Mouse (Mus musculus): ENCODE data around the gene Dnajb6. TPM values are rescaled to one million over a fixed set of nuclear protein-coding genes. Genes with fewer than 3 reads are reported as not detected.

Dnajb6 gene
- total RNA-seq, 2 experiments from 2014 or later, result 76.9 to 78.9 TPM

DNA sequence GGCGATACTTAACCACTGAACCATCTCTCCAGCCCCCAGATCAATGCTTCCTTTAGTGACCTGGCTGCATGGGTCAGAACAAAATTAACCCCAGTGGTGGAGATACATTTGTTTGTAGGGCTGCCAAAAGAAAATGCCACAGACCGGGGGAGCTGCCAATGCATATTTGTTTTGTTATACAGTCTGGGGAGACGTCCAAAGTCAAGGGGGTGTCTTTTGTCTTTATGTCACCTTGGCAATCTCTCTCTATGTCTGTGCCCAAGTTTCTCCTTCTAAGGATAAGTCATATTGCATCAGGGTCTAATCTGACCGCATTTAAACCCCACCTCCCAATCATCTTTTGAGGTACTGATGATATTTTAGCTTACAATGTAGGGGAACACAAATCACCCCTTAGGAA, 82.8 kb downstream of the Dnajb6 start:
- DNase-seq, result no peak
- no peak for TF ChIP-seq CTCF (IDR thresholded peaks at IDR 0.05)
- Histone ChIP-seq H3K4me3 (no peak overlapping the region), H3K27ac (no peak overlapping the region)
- intact Hi-C loops (cut with DNase I), result no loop called here

DNA sequence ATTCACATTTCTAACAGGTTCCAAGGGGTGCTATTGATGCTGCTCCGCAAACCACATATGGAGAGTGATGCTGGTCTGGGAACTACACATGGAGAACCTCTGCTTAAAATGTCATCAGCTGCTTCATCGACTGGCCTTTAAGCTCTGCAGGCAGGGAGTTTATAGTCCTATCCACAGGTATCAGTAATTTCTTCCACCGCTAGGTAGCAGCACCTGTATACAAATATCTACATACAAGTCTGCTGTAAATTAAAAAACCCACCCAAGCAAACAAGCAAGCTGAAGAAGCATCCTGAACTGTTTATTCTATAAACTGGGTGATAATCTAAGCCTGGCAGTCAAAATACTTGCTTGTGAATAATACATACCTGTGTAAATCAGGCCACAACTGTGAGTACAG, 89.3 kb downstream of the Dnajb6 start:
- Histone ChIP-seq H3K27ac (no peak overlapping the region), H3K4me3 (no peak overlapping the region)
- TF ChIP-seq CTCF (IDR thresholded peaks at IDR 0.05), result peak; percentile 68
- DNase-seq, result no peak
- intact Hi-C loops (cut with DNase I), result loop anchor here (5.0 to 10.0 kb wide), 2 partner anchors 188 to 290 kb away; partner anchors contain the start of gene Il6

DNA sequence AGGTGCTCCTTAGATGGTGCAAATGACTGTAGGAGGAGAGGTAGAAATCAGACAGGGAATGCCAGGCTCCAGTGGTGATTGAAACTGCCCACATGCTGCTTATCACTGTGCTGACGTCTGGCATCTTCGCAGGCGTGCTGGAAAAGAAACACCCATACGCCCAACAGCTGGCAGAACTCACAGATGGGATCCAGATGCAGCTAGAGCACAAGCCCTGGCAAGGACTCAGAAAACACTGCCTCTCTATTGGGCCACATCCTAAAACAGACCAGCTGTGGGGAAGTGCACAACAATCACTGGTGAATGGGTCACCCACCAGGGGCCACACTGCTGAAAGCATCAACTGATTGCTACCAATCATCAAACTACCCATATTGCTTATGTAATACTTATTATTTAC, 91.3 kb downstream of the Dnajb6 start:
- TF ChIP-seq CTCF (IDR thresholded peaks at IDR 0.05), result no peak
- H3K27ac ChIP-seq, result no peak overlapping the region
- peak; percentile 55 for DNase-seq
- intact Hi-C loops (cut with DNase I), result loop anchor here (10.0 kb wide), 1 partner anchor 288 kb away; no protein-coding TSS in a partner anchor
- no peak overlapping the region for H3K4me3 ChIP-seq

DNA sequence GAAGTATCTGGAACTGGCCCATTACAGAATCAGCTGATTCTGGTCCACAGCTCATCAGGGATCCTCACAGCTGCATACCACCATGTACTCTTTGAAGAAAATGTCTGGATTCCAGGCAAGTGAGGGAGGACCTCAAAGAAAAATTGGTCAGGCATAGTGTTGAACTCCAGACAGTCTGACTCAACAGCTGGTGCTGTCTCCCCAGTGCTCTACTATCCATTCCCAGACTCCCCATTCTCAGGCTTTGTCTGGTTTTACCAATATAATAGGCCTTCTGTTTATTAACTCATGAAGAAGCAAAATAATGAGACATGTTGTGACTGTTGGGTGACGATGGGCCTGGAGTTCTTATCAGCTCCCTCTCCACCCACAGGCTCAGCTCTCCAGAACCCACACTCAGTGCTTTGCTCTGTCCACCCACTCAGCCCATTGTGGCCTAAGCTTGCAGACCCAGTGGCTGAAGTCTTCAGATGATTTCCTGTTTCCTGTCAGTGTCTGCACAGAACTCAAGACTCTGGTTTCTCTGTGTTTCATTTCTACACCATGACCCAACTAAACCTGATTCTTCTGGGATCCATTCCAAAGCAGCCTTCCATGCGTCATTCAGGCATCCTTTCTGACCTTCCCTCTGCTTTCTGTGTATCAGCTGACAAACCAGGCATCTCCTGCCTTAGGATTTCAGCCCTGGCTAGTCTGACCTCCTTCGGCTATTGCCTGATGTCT, 107.1 kb downstream of the Dnajb6 start:
- TF ChIP-seq CTCF (IDR thresholded peaks at IDR 0.05), result no peak
- peak; percentile 48 for DNase-seq
- peak overlapping the region; percentile 83 for H3K27ac ChIP-seq
- intact Hi-C loops (cut with DNase I), result no loop called here
- H3K4me3 ChIP-seq, result no peak overlapping the region

DNA sequence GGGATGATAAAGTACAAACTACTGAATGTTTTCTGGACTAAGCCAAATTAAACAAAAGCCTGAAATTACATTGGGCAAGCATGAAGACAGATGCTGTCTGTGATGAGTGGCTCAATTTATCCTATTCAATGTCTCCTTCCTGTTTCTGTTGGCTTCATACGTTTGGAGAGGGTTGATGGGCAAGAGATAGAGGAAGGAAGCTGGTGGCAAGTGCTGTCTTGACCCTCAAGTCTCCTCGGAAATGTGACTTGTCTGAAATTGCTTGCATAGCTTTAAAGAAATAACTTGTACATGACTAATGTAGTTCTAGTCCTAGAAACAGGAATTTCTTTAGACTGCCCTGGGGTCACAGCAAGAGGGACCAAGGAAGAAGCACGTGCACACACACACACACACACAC, 109.5 kb downstream of the Dnajb6 start:
- intact Hi-C loops (cut with DNase I), result no loop called here
- TF ChIP-seq CTCF (IDR thresholded peaks at IDR 0.05), result no peak
- DNase-seq, result no peak
- H3K27ac ChIP-seq, result no peak overlapping the region
- H3K4me3 ChIP-seq, result no peak overlapping the region

DNA sequence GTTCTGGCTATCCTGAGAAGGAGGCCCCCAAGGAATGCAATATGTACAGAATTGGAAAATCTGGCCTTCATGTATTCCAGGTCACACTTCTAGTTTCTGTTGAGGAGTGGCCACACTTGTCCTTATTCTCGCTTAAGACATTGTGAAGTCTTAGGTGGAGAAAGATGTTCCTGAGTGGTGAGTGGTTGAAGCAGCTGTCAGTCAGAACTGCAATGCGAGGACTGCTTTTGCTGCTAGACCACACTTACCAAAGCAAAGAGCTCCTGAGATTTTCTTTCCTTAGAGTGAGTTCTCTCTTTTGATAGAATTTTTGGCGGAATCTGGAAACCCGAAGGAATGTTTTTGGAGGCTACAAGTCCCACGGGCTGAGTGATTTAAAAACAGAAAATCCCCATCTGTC, 112.0 kb downstream of the Dnajb6 start:
- intact Hi-C loops (cut with DNase I), result no loop called here
- no peak for TF ChIP-seq CTCF (IDR thresholded peaks at IDR 0.05)
- no peak overlapping the region; the same call in 1 of the 2 replicates for H3K27ac ChIP-seq
- no peak for DNase-seq
- H3K4me3 ChIP-seq, result no peak overlapping the region

DNA sequence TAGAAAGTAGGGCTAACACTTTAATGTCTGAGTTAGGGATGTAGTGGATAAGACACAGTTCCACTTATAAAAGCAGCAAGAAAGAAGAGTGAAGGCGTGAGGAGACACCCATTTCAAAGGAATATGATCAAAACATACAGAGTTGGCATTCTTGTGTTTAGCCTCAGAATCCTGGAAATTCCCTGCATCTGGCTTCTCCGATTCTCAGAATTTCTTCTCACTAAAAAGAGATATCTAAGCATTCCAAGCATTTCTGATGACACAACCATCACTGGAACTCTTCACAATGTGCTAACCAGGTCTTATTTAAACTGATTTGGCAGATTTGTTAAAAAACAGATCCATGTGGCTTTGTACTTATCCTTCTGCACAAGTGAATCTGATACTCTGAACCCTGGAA, 112.6 kb downstream of the Dnajb6 start:
- Histone ChIP-seq H3K27ac (peak overlapping the region; percentile 6; the same call in 1 of the 2 replicates), H3K4me3 (no peak overlapping the region)
- no peak for DNase-seq
- TF ChIP-seq CTCF (IDR thresholded peaks at IDR 0.05), result no peak
- intact Hi-C loops (cut with DNase I), result no loop called here

DNA sequence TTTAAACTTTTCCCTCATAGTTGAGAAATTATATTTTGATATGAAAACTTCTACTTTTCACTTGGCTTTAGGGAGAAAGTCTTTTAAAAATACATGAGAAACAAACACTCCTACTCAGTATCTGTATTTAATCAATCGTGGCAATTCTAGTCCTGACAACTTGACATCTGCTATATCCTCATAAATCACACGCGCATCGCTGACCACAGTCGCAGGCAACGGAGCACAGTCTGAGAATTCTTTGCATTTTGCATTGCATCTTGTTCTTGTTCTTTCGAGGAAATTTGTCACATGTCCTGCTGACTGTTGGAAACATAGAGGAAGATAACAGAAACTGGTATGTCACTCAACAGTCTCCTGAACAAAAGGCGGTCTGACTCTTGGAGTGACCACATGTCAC, 116.9 kb downstream of the Dnajb6 start:
- Histone ChIP-seq H3K27ac (no peak overlapping the region), H3K4me3 (no peak overlapping the region)
- TF ChIP-seq CTCF (IDR thresholded peaks at IDR 0.05), result no peak
- intact Hi-C loops (cut with DNase I), result no loop called here
- no peak for DNase-seq

DNA sequence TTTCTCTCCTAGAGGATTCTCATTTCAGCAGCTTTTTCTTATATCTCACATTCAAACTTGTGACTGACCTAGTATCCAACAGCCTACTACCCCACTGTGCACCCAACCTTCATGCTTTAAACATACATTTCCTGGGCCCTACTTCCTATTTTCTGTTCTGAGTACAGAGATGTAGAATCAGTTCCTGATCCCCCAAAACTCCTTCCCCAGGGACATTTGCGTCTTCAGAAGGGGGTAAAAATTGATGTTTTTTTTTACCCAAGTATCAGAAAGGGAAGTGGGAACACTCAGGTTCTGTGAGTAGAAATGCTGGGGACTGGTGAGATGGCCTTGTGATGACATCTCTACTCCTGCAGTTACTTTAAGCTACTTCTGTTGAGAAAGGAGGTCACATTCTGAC, 117.5 kb downstream of the Dnajb6 start:
- H3K4me3 ChIP-seq, result no peak overlapping the region
- no peak for DNase-seq
- no peak for TF ChIP-seq CTCF (IDR thresholded peaks at IDR 0.05)
- no peak overlapping the region for H3K27ac ChIP-seq
- intact Hi-C loops (cut with DNase I), result no loop called here

DNA sequence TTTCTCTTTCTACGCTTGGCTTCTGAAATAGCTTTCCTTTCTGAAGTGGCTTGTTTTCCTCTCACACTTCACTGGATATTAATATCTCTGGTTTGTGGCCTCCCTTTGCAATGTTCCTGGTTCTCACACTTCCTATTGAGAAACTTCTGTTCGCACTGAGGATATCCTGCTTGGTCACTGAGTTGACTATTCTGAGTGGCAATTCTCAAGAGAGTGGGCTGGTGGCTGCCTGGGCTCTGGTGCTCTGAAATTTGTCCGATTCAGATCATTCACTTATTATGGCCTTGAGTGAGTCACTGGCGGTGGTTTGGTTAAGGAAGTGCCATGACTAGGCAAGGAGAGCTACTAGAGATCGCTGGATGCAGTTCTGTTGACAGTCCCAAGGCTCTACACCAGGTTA, 118.9 kb downstream of the Dnajb6 start:
- no peak for DNase-seq
- intact Hi-C loops (cut with DNase I), result no loop called here
- peak overlapping the region; percentile 9; the same call in 1 of the 2 replicates for H3K27ac ChIP-seq
- no peak overlapping the region for H3K4me3 ChIP-seq
- TF ChIP-seq CTCF (IDR thresholded peaks at IDR 0.05), result no peak

DNA sequence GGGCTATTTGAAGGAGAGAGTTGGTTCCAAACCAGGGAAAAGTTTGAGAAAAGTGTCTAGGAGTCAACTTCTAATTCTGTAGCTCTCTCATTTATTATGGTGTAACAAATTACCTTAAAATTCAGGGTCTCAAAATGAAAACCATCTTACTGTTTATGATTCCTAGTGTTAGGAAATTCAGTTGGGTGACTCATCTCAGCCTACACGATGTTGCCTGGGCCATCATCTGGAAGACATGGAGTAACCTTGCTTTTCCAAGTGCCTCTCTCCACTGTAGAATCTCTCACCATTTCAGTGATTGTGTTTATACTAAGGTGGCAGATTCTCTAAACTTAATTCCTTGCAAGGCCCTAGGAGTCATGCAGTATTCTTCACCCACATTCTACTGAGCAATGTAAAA, 119.5 kb downstream of the Dnajb6 start:
- no peak for TF ChIP-seq CTCF (IDR thresholded peaks at IDR 0.05)
- no peak for DNase-seq
- H3K27ac ChIP-seq, result no peak overlapping the region
- intact Hi-C loops (cut with DNase I), result no loop called here
- H3K4me3 ChIP-seq, result no peak overlapping the region

DNA sequence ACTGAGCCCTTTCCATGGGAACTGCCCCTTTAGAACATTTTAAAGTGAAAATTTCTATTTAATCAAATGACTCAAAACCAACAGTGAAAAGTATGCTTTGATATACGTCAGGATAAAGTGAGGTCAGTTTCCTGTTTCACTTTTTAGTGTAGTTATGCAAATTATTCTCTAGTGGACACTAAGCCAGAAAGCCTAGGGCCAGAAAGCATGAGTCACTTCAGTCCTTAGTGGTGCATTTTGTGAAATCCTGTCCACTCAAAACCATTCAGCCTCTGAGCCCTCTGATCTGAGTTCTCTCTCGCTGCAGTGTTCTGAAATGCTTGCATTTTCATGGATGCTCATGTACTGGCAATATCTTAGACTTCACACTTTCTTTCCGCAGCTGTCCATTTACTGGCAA, 126.0 kb downstream of the Dnajb6 start:
- Histone ChIP-seq H3K4me3 (no peak overlapping the region), H3K27ac (0 out of 2 replicates have a peak overlapping the region, but pooled peaks have one; percentile 12)
- DNase-seq, result no peak
- intact Hi-C loops (cut with DNase I), result no loop called here
- TF ChIP-seq CTCF (IDR thresholded peaks at IDR 0.05), result no peak

DNA sequence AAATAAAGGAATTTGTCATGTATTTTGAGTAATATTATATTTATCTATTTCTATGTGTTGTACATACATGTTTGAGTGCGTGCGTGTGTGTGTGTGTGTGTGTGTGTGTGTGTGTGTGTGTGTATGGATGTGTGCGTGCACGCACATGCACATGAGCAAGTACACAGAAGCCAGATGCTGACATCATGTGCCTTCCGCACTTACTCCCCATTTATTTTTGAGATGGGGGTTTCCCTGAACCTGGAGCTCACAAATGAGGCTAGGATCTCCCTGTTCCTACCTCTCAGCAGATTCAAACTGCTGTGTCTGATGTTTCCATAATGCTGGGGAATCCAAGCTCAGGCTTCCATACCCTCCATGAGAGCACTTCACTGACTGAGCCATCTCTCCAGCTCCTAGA, 126.9 kb downstream of the Dnajb6 start:
- no peak overlapping the region for H3K27ac ChIP-seq
- no peak for DNase-seq
- no peak for TF ChIP-seq CTCF (IDR thresholded peaks at IDR 0.05)
- no peak overlapping the region for H3K4me3 ChIP-seq
- intact Hi-C loops (cut with DNase I), result no loop called here

DNA sequence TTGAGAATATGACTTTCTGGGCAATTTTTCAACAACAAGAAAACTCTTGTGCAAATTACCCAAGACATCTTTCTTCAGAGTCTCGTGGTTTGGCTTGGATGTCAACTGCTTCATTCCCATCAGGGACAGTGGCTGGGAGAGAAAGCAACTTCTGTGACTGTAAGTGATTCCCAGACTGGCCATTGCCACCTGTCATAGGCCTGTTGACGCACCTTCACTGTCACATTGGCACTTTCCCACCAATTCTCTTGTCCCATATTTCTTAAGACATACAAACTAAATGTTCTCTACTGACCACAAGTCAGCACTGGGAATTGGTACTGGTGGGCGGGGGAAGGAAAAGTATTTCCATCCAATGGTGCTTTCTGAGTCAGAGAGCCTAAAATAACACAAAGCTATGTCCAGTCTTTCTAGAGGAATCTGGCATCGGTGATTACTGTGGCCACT, 128.8 kb downstream of the Dnajb6 start:
- H3K4me3 ChIP-seq, result no peak overlapping the region
- DNase-seq, result peak; percentile 51
- TF ChIP-seq CTCF (IDR thresholded peaks at IDR 0.05), result no peak
- peak overlapping the region; percentile 80 for H3K27ac ChIP-seq
- intact Hi-C loops (cut with DNase I), result no loop called here

Data from gastrocnemius, adult 2 months (tissue).